Mouse (Mus musculus) intestine, embryonic 14.5 days (tissue): ENCODE data around the gene St3gal3. TPM values are rescaled to one million over a fixed set of nuclear protein-coding genes. Genes with fewer than 3 reads are reported as not detected.

Source experiments
- ATAC-seq: fragments of 200-750 bp; cut with Nextera tagmentation; replicated peaks from 2 replicates; pipeline ENCODE4 v1.8.0; 2017; ENCODE audit warnings: low read depth, moderate number of reproducible peaks, moderate TSS enrichment, moderate library complexity; ENCODE audit not compliant: low FRiP score, low TSS enrichment
- DNase-seq: peaks from one replicate; pipeline ENCODE4 v3.0.0-alpha.2; 2018; ENCODE audit warnings: low spot score
- H3K27ac ChIP-seq: fragments of 300-500 bp; sonication (generic); 2 replicates; pipeline ENCODE4 v1.5.1; 2014; ENCODE audit warnings: low read depth, mild to moderate bottlenecking, control low read depth
- H3K27me3 ChIP-seq: fragments of 300-500 bp; sonication (generic); replicated peaks from 2 replicates; pipeline ENCODE4 v1.6.1; 2014; ENCODE audit warnings: low read length, control low read depth; ENCODE audit not compliant: control insufficient read depth, insufficient read depth
- H3K36me3 ChIP-seq: fragments of 300-500 bp; sonication (generic); 2 replicates; pipeline ENCODE4 v1.6.1; 2014; ENCODE audit warnings: low read length, control low read depth; ENCODE audit not compliant: control insufficient read depth, insufficient read depth
- H3K4me1 ChIP-seq: fragments of 300-500 bp; sonication (generic); replicated peaks from 2 replicates; pipeline ENCODE4 v1.6.1; 2014; ENCODE audit warnings: low read length, control low read depth, mixed read lengths; ENCODE audit not compliant: control insufficient read depth, insufficient read depth
- H3K4me2 ChIP-seq: fragments of 300-500 bp; sonication (generic); 2 replicates; pipeline ENCODE4 v1.6.1; 2014; ENCODE audit warnings: low read length
- H3K4me3 ChIP-seq: fragments of 300-500 bp; sonication (generic); 2 replicates; pipeline ENCODE4 v1.5.1; 2014; ENCODE audit warnings: low read depth, low read length, control low read depth, mixed read lengths
- H3K9ac ChIP-seq: fragments of 300-500 bp; sonication (generic); 2 replicates; pipeline ENCODE4 v1.6.1; 2014; ENCODE audit warnings: mild to moderate bottlenecking, low read length
- H3K9me3 ChIP-seq: fragments of 300-500 bp; sonication (generic); 2 replicates; pipeline ENCODE4 v1.6.1; 2016; ENCODE audit warnings: low read length, control low read depth; ENCODE audit not compliant: control insufficient read depth
- WGBS: fragments of 180-500 bp; shearing (Covaris S2); extraction: QIAGEN DNeasy Blood & Tissue Kit; methylation state at CpG from one replicate; pipeline ENCODE4 v1.1.7; 2014; 5-methylcytosine and 5-hydroxymethylcytosine counted together
- polyA plus RNA-seq: library from polyadenylated mRNA; unstranded; fragments of >200 nt; fragmentation: Nextera tagmentation; extraction: Ambion mirVana; gene quantifications from 2 replicates; pipeline ENCODE4 v1.2.1, GENCODE M21; 2014

Gene St3gal3
- polyA plus RNA-seq, 1 experiment from 2014 or later = 4.7 TPM

GRCm38 (mm10) chr4:117964346-117965025 lies 170.2 kb downstream of the St3gal3 start:
- H3K4me3 ChIP-seq = no peak overlapping the region
- peaks cover 6% of the 10 kb centered on the region; the same call in 1 of the 2 replicates for H3K4me1 ChIP-seq
- DNase-seq (no peak), ATAC-seq (no peak)
- H3K27me3 ChIP-seq = no peaks in the 10 kb centered on the region
- no peak overlapping the region for H3K27ac ChIP-seq
- H3K4me2 ChIP-seq = no peak overlapping the region
- peaks cover 4% of the 10 kb centered on the region; the same call in 1 of the 2 replicates for H3K36me3 ChIP-seq
- WGBS = 49% methylated on average over 14 of the region's 14 CpGs
- H3K9ac ChIP-seq = no peak overlapping the region
- H3K9me3 ChIP-seq = no peaks in the 10 kb centered on the region

- Histone ChIP-seq H3K4me2 (no peak overlapping the region), H3K9me3 (no peaks in the 10 kb centered on the region), H3K27me3 (no peaks in the 10 kb centered on the region), H3K4me1 (0 out of 2 replicates have a peak, but pooled peaks cover 3% of the 10 kb centered on the region), H3K9ac (no peak overlapping the region), H3K36me3 (peaks cover 24% of the 10 kb centered on the region), H3K4me3 (no peak overlapping the region), H3K27ac (no peak overlapping the region)
- no peak for ATAC-seq
- no peak for DNase-seq
- 53% methylated on average over 4 of the region's 4 CpGs for WGBS
Observed at GRCm38 (mm10) chr4:117957492-117957891, 177.2 kb downstream of the St3gal3 start.

- H3K27ac ChIP-seq = no peak overlapping the region
- 74% methylated on average over 7 of the region's 7 CpGs for WGBS
- DNase-seq = no peak
Observed at GRCm38 (mm10) chr4:117947493-117947892, 187.2 kb downstream of the St3gal3 start.

GRCm38 (mm10) chr4:117946639-117947305 lies 187.9 kb downstream of the St3gal3 start:
- no peak overlapping the region for H3K27ac ChIP-seq

More at GRCm38 (mm10) chr4:117947493-117947892, 187.2 kb downstream of the St3gal3 start:
- Histone ChIP-seq H3K36me3 (peaks cover 3% of the 10 kb centered on the region), H3K4me1 (no peaks in the 10 kb centered on the region), H3K9ac (no peak overlapping the region), H3K9me3 (no peaks in the 10 kb centered on the region), H3K4me3 (no peak overlapping the region), H3K27me3 (no peaks in the 10 kb centered on the region), H3K4me2 (no peak overlapping the region)
- ATAC-seq = no peak

GRCm38 (mm10) chr4:117943317-117943716 lies 191.4 kb downstream of the St3gal3 start:
- DNase-seq = no peak
- WGBS = 24% methylated on average over 5 of the region's 5 CpGs
- H3K4me3 ChIP-seq = no peak overlapping the region
- H3K27ac ChIP-seq = no peak overlapping the region
- H3K4me1 ChIP-seq = no peaks in the 10 kb centered on the region
- H3K27me3 ChIP-seq = no peaks in the 10 kb centered on the region
- no peak overlapping the region for H3K4me2 ChIP-seq
- ATAC-seq = no peak
- H3K9ac ChIP-seq = no peak overlapping the region
- no peaks in the 10 kb centered on the region; the same call in 1 of the 2 replicates for H3K36me3 ChIP-seq
- no peaks in the 10 kb centered on the region for H3K9me3 ChIP-seq

More at GRCm38 (mm10) chr4:117946639-117947305, 187.9 kb downstream of the St3gal3 start:
- H3K36me3 ChIP-seq = no peaks in the 10 kb centered on the region; the same call in 1 of the 2 replicates
- ATAC-seq (no peak), DNase-seq (no peak)
- no peaks in the 10 kb centered on the region for H3K9me3 ChIP-seq
- H3K4me1 ChIP-seq = no peaks in the 10 kb centered on the region
- H3K4me3 ChIP-seq = no peak overlapping the region
- WGBS = 80% methylated on average over 11 of the region's 11 CpGs
- no peak overlapping the region for H3K9ac ChIP-seq
- H3K27me3 ChIP-seq = no peaks in the 10 kb centered on the region
- no peak overlapping the region for H3K4me2 ChIP-seq

GRCm38 (mm10) chr4:117936964-117937363 lies 197.8 kb downstream of the St3gal3 start:
- H3K36me3 ChIP-seq = no peaks in the 10 kb centered on the region
- H3K27me3 ChIP-seq = no peaks in the 10 kb centered on the region
- ATAC-seq (0 out of 2 replicates have a peak, but pooled peaks have one; percentile 20), DNase-seq (no peak)
- no peak overlapping the region for H3K9ac ChIP-seq
- no peak overlapping the region for H3K4me2 ChIP-seq
- WGBS = 90% methylated on average over 5 of the region's 5 CpGs
- H3K4me3 ChIP-seq = no peak overlapping the region
- no peaks in the 10 kb centered on the region for H3K9me3 ChIP-seq
- no peaks in the 10 kb centered on the region for H3K4me1 ChIP-seq
- H3K27ac ChIP-seq = no peak overlapping the region

GRCm38 (mm10) chr4:117934081-117934480 lies 200.6 kb downstream of the St3gal3 start:
- Histone ChIP-seq H3K27ac (no peak overlapping the region), H3K4me2 (no peak overlapping the region), H3K9ac (no peak overlapping the region), H3K9me3 (no peaks in the 10 kb centered on the region), H3K4me3 (no peak overlapping the region), H3K36me3 (no peaks in the 10 kb centered on the region), H3K27me3 (peaks cover 6% of the 10 kb centered on the region; the same call in 1 of the 2 replicates), H3K4me1 (peaks cover 6% of the 10 kb centered on the region)
- no peak for ATAC-seq
- no peak for DNase-seq
- 82% methylated on average over 4 of the region's 4 CpGs for WGBS

GRCm38 (mm10) chr4:117933248-117933647 lies 201.5 kb downstream of the St3gal3 start:
- H3K4me2 ChIP-seq = no peak overlapping the region
- no peak overlapping the region for H3K4me3 ChIP-seq
- no peaks in the 10 kb centered on the region for H3K9me3 ChIP-seq
- 83% methylated on average over 5 of the region's 5 CpGs for WGBS
- peaks cover 8% of the 10 kb centered on the region; the same call in 1 of the 2 replicates for H3K27me3 ChIP-seq
- H3K36me3 ChIP-seq = no peaks in the 10 kb centered on the region
- ATAC-seq (no peak), DNase-seq (no peak)
- peaks cover 15% of the 10 kb centered on the region for H3K4me1 ChIP-seq
- no peak overlapping the region for H3K9ac ChIP-seq
- no peak overlapping the region for H3K27ac ChIP-seq
